Mouse (Mus musculus) ES-Bruce4 (cell line): Measurements from ENCODE around the gene Catsperz.

Experiments
- EP300 ChIP-seq: IDR thresholded peaks from 2 replicates; pipeline ENCODE4 v1.6.1; 2011; ENCODE audit warnings: low read depth, low read length; ENCODE audit not compliant: insufficient read depth
- POLR2A ChIP-seq: IDR thresholded peaks from one replicate; pipeline ENCODE4 v1.8.1; 2011; ENCODE audit warnings: low read length; ENCODE audit not compliant: insufficient read depth

GRCm38 (mm10) chr19:6919876-6920740 lies 5.1 kb downstream of the Catsperz start:
- TF ChIP-seq EP300, result no peak
- TF ChIP-seq POLR2A, result no peak
